Mouse (Mus musculus) CH12.LX (cell line): ENCODE measurements around the gene Arf3. TPM values are rescaled to one million over a fixed set of nuclear protein-coding genes. Genes with fewer than 3 reads are reported as not detected.

Experiments
- DNase-seq: peaks from one replicate; pipeline ENCODE4 v3.0.0-alpha.2; 2013; ENCODE audit errors: extremely low read depth
- H3K27ac ChIP-seq: 2 replicates; pipeline ENCODE4 v1.5.1; 2012; ENCODE audit warnings: low read depth, mild to moderate bottlenecking, control low read depth, moderate library complexity; ENCODE audit not compliant: insufficient read depth
- H3K27me3 ChIP-seq: replicated peaks from 2 replicates; pipeline ENCODE3; 2012; ENCODE audit warnings: inconsistent platforms
- H3K36me3 ChIP-seq, 2 experiments: replicated peaks in 1 of 2; 2 replicates each; pipeline versions ENCODE3 to v1.6.1; 2012; ENCODE audit warnings: inconsistent platforms in 1 of 2, low read length in 1 of 2, mild to moderate bottlenecking in 1 of 2, mixed read lengths in 1 of 2, moderate library complexity in 1 of 2; ENCODE audit not compliant: control insufficient read depth in 1 of 2, insufficient read depth in 1 of 2
- H3K4me1 ChIP-seq, 2 experiments: 2 replicates each; pipeline ENCODE4 v1.6.1; 2012; ENCODE audit warnings: inconsistent platforms in 1 of 2, moderate library complexity in 1 of 2; ENCODE audit not compliant: insufficient read depth in 2 of 2, control insufficient read depth in 1 of 2
- H3K4me2 ChIP-seq: 2 replicates; pipeline ENCODE4 v1.6.1; 2012; ENCODE audit warnings: low read depth, mild to moderate bottlenecking, control low read depth; ENCODE audit not compliant: poor library complexity, insufficient read depth, severe bottlenecking
- H3K4me3 ChIP-seq, 3 experiments: fragments of 150-350 bp in 1 of 3; sonication (generic) in 1 of 3; replicated peaks in 1 of 3; 2 replicates each; pipeline versions ENCODE3 to v1.5.1; 2011 to 2012; ENCODE audit warnings: low read depth in 2 of 3, low read length in 2 of 3, mild to moderate bottlenecking in 2 of 3, moderate library complexity in 2 of 3, control low read depth in 1 of 3, improper control_type of control experiment in 1 of 3, inconsistent platforms in 1 of 3, mixed read lengths in 1 of 3; ENCODE audit not compliant: poor library complexity in 1 of 3
- H3K79me2 ChIP-seq: replicated peaks from 2 replicates; pipeline ENCODE4 v1.6.1; 2012; ENCODE audit warnings: mild to moderate bottlenecking, moderate library complexity; ENCODE audit not compliant: control insufficient read depth, poor library complexity, insufficient read depth, severe bottlenecking; ENCODE audit errors: extremely low read depth
- H3K9ac ChIP-seq: 2 replicates; pipeline ENCODE4 v1.6.1; 2012; ENCODE audit warnings: low read depth, mild to moderate bottlenecking, control low read depth, moderate library complexity; ENCODE audit not compliant: insufficient read depth
- H3K9me3 ChIP-seq: replicated peaks from 2 replicates; pipeline ENCODE3; 2012; ENCODE audit warnings: low read length, inconsistent platforms, mixed read lengths
- CHD1 ChIP-seq: IDR thresholded peaks from 2 replicates; pipeline ENCODE4 v1.6.1; 2012; ENCODE audit warnings: low read depth, low read length, improper control_type of control experiment, inconsistent platforms
- CTCF ChIP-seq, 2 experiments: IDR thresholded peaks in 1 of 2; conservative IDR thresholded peaks in 1 of 2; 2 replicates each; pipeline ENCODE4 v1.5.1; 2011 to 2012; ENCODE audit warnings: low read depth in 2 of 2, low read length in 2 of 2, improper control_type of control experiment in 1 of 2, inconsistent platforms in 1 of 2, mild to moderate bottlenecking in 1 of 2, moderate library complexity in 1 of 2
- EP300 ChIP-seq: IDR thresholded peaks from 2 replicates; pipeline ENCODE4 v1.6.1; 2011; ENCODE audit warnings: low read length, improper control_type of control experiment
- ETS1 ChIP-seq: conservative IDR thresholded peaks from 2 replicates; pipeline ENCODE4 v1.6.1; 2012; ENCODE audit warnings: low read depth, mild to moderate bottlenecking, inconsistent platforms, low read length, improper control_type of control experiment, moderate library complexity
- GABPA ChIP-seq: IDR thresholded peaks from 2 replicates; pipeline ENCODE4 v1.6.1; 2012; ENCODE audit warnings: low read depth, low read length, improper control_type of control experiment, inconsistent platforms; ENCODE audit not compliant: insufficient replicate concordance
- IRF4 ChIP-seq: IDR thresholded peaks from 2 replicates; pipeline ENCODE4 v1.6.1; 2014; ENCODE audit warnings: low read depth, mild to moderate bottlenecking, inconsistent platforms, low read length, improper control_type of control experiment
- JUN ChIP-seq: IDR thresholded peaks from 2 replicates; pipeline ENCODE4 v1.6.1; 2011; ENCODE audit warnings: low read depth, mild to moderate bottlenecking, low read length, improper control_type of control experiment, moderate library complexity; ENCODE audit not compliant: insufficient read depth
- MEF2A ChIP-seq: IDR thresholded peaks from 2 replicates; pipeline ENCODE4 v1.6.1; 2014; ENCODE audit warnings: low read depth, mild to moderate bottlenecking, inconsistent platforms, low read length, improper control_type of control experiment, borderline replicate concordance
- PAX5 ChIP-seq: IDR thresholded peaks from 2 replicates; pipeline ENCODE4 v1.6.1; 2012; ENCODE audit warnings: low read length, inconsistent platforms, mixed read lengths
- POLR2A ChIP-seq: IDR thresholded peaks from 2 replicates; pipeline ENCODE4 v1.6.1; 2011; ENCODE audit warnings: low read depth, mild to moderate bottlenecking, improper control_type of control experiment, low read length
- POLR2AphosphoS2 ChIP-seq: IDR thresholded peaks from 2 replicates; pipeline ENCODE4 v1.6.1; 2011; ENCODE audit warnings: low read depth, low read length, improper control_type of control experiment
- SMC3 ChIP-seq: IDR thresholded peaks from 2 replicates; pipeline ENCODE4 v1.6.1; 2011; ENCODE audit warnings: low read depth, low read length, improper control_type of control experiment
- USF1 ChIP-seq: IDR thresholded peaks from 2 replicates; pipeline ENCODE4 v1.6.1; 2014; ENCODE audit warnings: low read depth, mild to moderate bottlenecking, inconsistent platforms, low read length, improper control_type of control experiment
- ZMIZ1 ChIP-seq: IDR thresholded peaks from 2 replicates; pipeline ENCODE4 v1.6.1; 2012; ENCODE audit warnings: low read depth, mild to moderate bottlenecking, inconsistent platforms, low read length, improper control_type of control experiment
- ZNF384 ChIP-seq: IDR thresholded peaks from 2 replicates; pipeline ENCODE4 v1.6.1; 2012; ENCODE audit warnings: low read depth, low read length, improper control_type of control experiment, inconsistent platforms
- dilution Hi-C: fragments of 300-500 bp; cut with MboI; formaldehyde crosslinking; loops from 2 replicates; pipeline ENCODE4 v1.14.3; 2020; ENCODE audit warnings: low sequenced_read_pairs; ENCODE audit not compliant: extremely low pct_unique_long_range_greater_than_20kb, extremely low pct_ligation_motif_present
- in situ Hi-C: fragments of 300-500 bp; cut with MboI; formaldehyde crosslinking; loops from 3 replicates; pipeline ENCODE4 v1.14.3; 2019; ENCODE audit warnings: low sequenced_read_pairs, low pct_ligation_motif_present, low pct_unique_long_range_greater_than_20kb, mixed read lengths
- polyA plus RNA-seq: library from polyadenylated mRNA; unstranded; fragments of >175 nt; gene quantifications from 2 replicates; pipeline ENCODE4 v1.2.1, GENCODE M21; 2012; ENCODE audit warnings: low read depth; ENCODE audit not compliant: insufficient read length
- total RNA-seq, 2 experiments: library from RNA; depleted of rRNA; stranded (reverse); fragments of 300-350 nt in 1 of 2; fragments of >200 nt in 1 of 2; gene quantifications; 2 replicates each; pipeline ENCODE4 v1.2.3; 2012 to 2014

The Arf3 gene
- total and polyA plus RNA-seq, 3 experiments = 32.5 to 182 (median 41.0) TPM

GRCm38 (mm10) chr15:98742766-98743428 is 20.1 kb downstream of the Arf3 start:
- no peak for TF ChIP-seq EP300
- TF ChIP-seq ETS1 = no peak
- TF ChIP-seq USF1 = no peak
- no peak for TF ChIP-seq JUN
- no peak for TF ChIP-seq SMC3
- TF ChIP-seq POLR2AphosphoS2 = no peak
- no peak for TF ChIP-seq CTCF (conservative IDR thresholded peaks at IDR 0.05 in 1 of 2, IDR thresholded peaks at IDR 0.05 in 1 of 2; ENCODE audit: low read depth in 2 of 2, low read length in 2 of 2)
- TF ChIP-seq ZNF384 = no peak
- TF ChIP-seq ZMIZ1 = no peak
- no peak for TF ChIP-seq POLR2A
- Histone ChIP-seq H3K9me3 (peaks cover 19% of the 10 kb centered on the region), H3K27me3 (no peaks in the 10 kb centered on the region), H3K4me1 (peaks cover 4 to 42% of the 10 kb centered on the region in 2 experiments), H3K79me2 (peaks cover 21% of the 10 kb centered on the region), H3K36me3 (peaks cover 64 to 96% of the 10 kb centered on the region in 2 experiments), H3K4me2 (no peak overlapping the region), H3K9ac (no peak overlapping the region), H3K27ac (no peak overlapping the region), H3K4me3 (no peak overlapping the region)
- dilution Hi-C loops (no loop called here), in situ Hi-C loops (no loop called here)
- no peak for DNase-seq

GRCm38 (mm10) chr15:98740219-98740618 is 22.8 kb downstream of the Arf3 start:
- DNase-seq = no peak
- H3K79me2 ChIP-seq = 0 out of 2 replicates have a peak, but pooled peaks cover 4% of the 10 kb centered on the region
- H3K4me2 ChIP-seq = no peak overlapping the region
- peaks cover 77 to 95% of the 10 kb centered on the region in 2 experiments for H3K36me3 ChIP-seq
- no peak overlapping the region for H3K27ac ChIP-seq
- dilution Hi-C loops = no loop called here
- no peak overlapping the region for H3K4me3 ChIP-seq
- TF ChIP-seq CHD1 = no peak
- no peak for TF ChIP-seq IRF4
- TF ChIP-seq PAX5 = no peak
- no peak for TF ChIP-seq MEF2A
- in situ Hi-C loops = no loop called here
- H3K4me1 ChIP-seq = peaks cover 2 to 47% of the 10 kb centered on the region in 2 experiments
- peaks cover 18% of the 10 kb centered on the region for H3K9me3 ChIP-seq
- H3K9ac ChIP-seq = no peak overlapping the region
- H3K27me3 ChIP-seq = no peaks in the 10 kb centered on the region

DNA sequence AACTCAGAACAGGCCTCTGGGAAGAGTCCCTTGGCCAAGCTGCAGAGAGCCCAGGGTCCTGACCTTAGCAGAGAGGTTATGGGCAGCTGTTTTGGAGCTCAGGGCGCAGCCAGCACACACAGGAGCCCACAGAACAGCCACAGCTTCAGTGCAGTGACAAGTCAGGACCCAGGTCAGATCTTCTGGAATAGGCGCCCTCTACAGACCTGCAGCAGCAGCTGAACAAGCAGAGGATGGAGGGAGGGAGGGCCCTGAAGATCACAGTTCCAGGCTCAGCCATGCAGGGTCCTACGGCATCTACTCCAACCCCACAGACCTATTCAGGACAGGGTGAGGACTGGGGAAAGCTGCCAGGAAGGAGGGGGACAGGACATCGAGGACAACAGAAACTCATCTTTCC is 24.2 kb downstream of the Arf3 start:
- Histone ChIP-seq H3K9ac (no peak overlapping the region), H3K4me2 (no peak overlapping the region), H3K27me3 (no peaks in the 10 kb centered on the region), H3K9me3 (peaks cover 6% of the 10 kb centered on the region), H3K27ac (no peak overlapping the region), H3K79me2 (no peaks in the 10 kb centered on the region), H3K36me3 (peaks cover 74 to 94% of the 10 kb centered on the region in 2 experiments), H3K4me1 (peaks cover 2 to 38% of the 10 kb centered on the region in 2 experiments; a peak in 3 of 4 replicates), H3K4me3 (no peak overlapping the region)
- dilution Hi-C loops = no loop called here
- TF ChIP-seq CTCF (conservative IDR thresholded peaks at IDR 0.05 in 1 of 2, IDR thresholded peaks at IDR 0.05 in 1 of 2; ENCODE audit: low read depth in 2 of 2, low read length in 2 of 2) (peak in 1 of 2 experiments; percentile 50; a peak in 2 of 4 replicates), GABPA (no peak)
- TF ChIP-seq, all 38 proteins: peak for 1
- no peak for DNase-seq
- in situ Hi-C loops = no loop called here
